In the genomic region with DNA sequence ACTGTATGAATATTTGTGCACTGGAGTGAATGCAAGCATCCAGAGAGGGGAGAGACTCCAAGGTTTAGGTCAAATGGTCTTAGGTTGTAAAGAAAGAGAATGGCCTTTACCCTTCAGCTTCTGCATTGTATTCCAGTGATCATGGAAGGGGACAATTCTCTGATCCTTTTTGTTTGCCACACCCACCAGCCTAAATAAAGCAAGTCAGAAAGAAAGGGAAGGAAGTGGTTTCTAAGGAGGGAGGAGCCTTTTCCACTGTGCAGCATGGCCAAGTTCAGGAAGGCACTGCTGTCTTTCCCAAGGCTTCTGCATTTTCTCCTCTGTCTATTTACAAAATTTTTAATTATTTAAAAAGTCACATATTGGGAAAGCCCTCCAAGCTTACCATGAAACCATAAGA, we compare ENCODE assay signal across 31 mouse cellular contexts.
DNase-seq lines count a peak whose midpoint lies in the region; ATAC-seq lines count a peak whose summit lies in the region.
"Had no signal": no experiment of that assay in that cellular context is flagged by ENCODE, and none has a peak within 500 bp of the region (broad histone marks: within the 10 kb centered on the region; RNA-seq: fewer than 3 reads in every experiment).

No protein-coding gene starts in this region.

- no peaks in the 10 kb centered on the region for H3K9me3 ChIP-seq in midbrain, embryonic 13.5 days
- H3K9me3 ChIP-seq: G1E; heart, embryonic 10.5 days; heart, embryonic 15.5 days; intestine, embryonic 15.5 days; lung, embryonic 15.5 days; neural tube, embryonic 12.5 days had no signal

- peaks cover 87% of the 10 kb centered on the region for H3K27me3 ChIP-seq in midbrain, embryonic 13.5 days
- H3K27me3 ChIP-seq: CH12.LX; heart, embryonic 15.5 days; intestine, embryonic 15.5 days; lung, embryonic 15.5 days; Patski had no signal

- DNase-seq in 416B (ENCODE audit: low read depth) (peak; percentile 5), ES-CJ7 (ENCODE audit: low read depth, low spot score) (peak; percentile 18)
- DNase-seq in gastrocnemius, postnatal 4 days (ENCODE audit: low spot score in 2 of 2): no peak
- DNase-seq: adrenal gland, postnatal 25 days; cerebellum, adult 18-20 months; cerebellum, postnatal 10 days; gastrocnemius, postnatal 36 days; kidney, adult 2 months; kidney, postnatal 36 days; left cerebral cortex, postnatal 4 days; lung, postnatal 4 days; thymus, postnatal 4 days had no signal

- H3K4me2 ChIP-seq in midbrain, embryonic 13.5 days (replicated peaks): no peak overlapping the region
- H3K4me2 ChIP-seq: heart, embryonic 15.5 days; hindbrain, embryonic 12.5 days; intestine, embryonic 15.5 days; lung, embryonic 15.5 days; neural tube, embryonic 12.5 days had no signal

- H3K27ac ChIP-seq in midbrain, embryonic 13.5 days: no peak overlapping the region
- H3K27ac ChIP-seq: heart, embryonic 10.5 days; heart, embryonic 15.5 days; hindbrain, embryonic 12.5 days; hindbrain, postnatal 0 days; intestine, embryonic 15.5 days; layer of hippocampus, adult 2 months; liver, embryonic 14.5 days; lung, embryonic 15.5 days; neural tube, embryonic 12.5 days had no signal

- no peak overlapping the region for H3K4me3 ChIP-seq in midbrain, embryonic 13.5 days (replicated peaks)
- H3K4me3 ChIP-seq: erythroblast, embryonic 14.5 days; heart, embryonic 10.5 days; heart, embryonic 15.5 days; hindbrain, embryonic 12.5 days; intestine, embryonic 15.5 days; layer of hippocampus, adult 2 months; lung, embryonic 15.5 days; midbrain, embryonic 10.5 days; myocyte; neural tube, embryonic 12.5 days had no signal

- H3K9ac ChIP-seq in midbrain, embryonic 13.5 days (replicated peaks): no peak overlapping the region
- H3K9ac ChIP-seq: heart, embryonic 15.5 days; hindbrain, embryonic 12.5 days; intestine, embryonic 15.5 days; liver, embryonic 14.5 days; lung, embryonic 15.5 days; neural tube, embryonic 12.5 days had no signal

- peak; percentile 93 for ATAC-seq in common myeloid progenitor, adult 5-6 weeks (replicated peaks; ENCODE audit: low read depth, poor library complexity, severe bottlenecking)
- ATAC-seq in megakaryocyte progenitor cell, adult 5-6 weeks (replicated peaks; ENCODE audit: poor library complexity): peak; percentile 92
- no peak for ATAC-seq in midbrain, embryonic 13.5 days
- ATAC-seq: hindbrain, postnatal 0 days; intestine, embryonic 15.5 days; midbrain, embryonic 16.5 days; Patski had no signal

- peaks cover 32% of the 10 kb centered on the region for H3K4me1 ChIP-seq in midbrain, embryonic 13.5 days (replicated peaks)
- H3K4me1 ChIP-seq: heart, embryonic 10.5 days; heart, embryonic 15.5 days; intestine, embryonic 15.5 days; lung, embryonic 15.5 days; neural tube, embryonic 12.5 days had no signal

- H3K36me3 ChIP-seq in midbrain, embryonic 13.5 days: no peaks in the 10 kb centered on the region
- H3K36me3 ChIP-seq: G1E; heart, embryonic 10.5 days; heart, embryonic 15.5 days; hindbrain, embryonic 12.5 days; intestine, embryonic 15.5 days; lung, embryonic 15.5 days; midbrain, embryonic 10.5 days; neural tube, embryonic 12.5 days had no signal

Comparison
In these comparisons a context has a peak if more than half of its experiments do, and no peak if none do; other contexts are left out.
1. DNase-seq: peak in 416B (single experiment) and ES-CJ7 (single experiment); none in gastrocnemius, postnatal 4 days (0 of 2).